Mouse (Mus musculus): ENCODE data around the gene Cnih4. TPM values are rescaled to one million over a fixed set of nuclear protein-coding genes. Genes with fewer than 3 reads are reported as not detected.

Cnih4 gene
- 43.9 TPM for polyA plus RNA-seq (2015; fragmentation: Illumina TruSeq; extraction: RNeasy Lipid Tissue Mini Kit (QIAGEN cat#74804); ENCODE audit: low read depth, low replicate concordance)

GRCm38 (mm10) chr1:181143950-181144836 lies at the start of gene Cnih4, which contains the start of gene Nvl:
Gene Cnih4 (plus strand): TSS chr1:181144693.
Gene Nvl (minus strand): TSS chr1:181144204.

DNA sequence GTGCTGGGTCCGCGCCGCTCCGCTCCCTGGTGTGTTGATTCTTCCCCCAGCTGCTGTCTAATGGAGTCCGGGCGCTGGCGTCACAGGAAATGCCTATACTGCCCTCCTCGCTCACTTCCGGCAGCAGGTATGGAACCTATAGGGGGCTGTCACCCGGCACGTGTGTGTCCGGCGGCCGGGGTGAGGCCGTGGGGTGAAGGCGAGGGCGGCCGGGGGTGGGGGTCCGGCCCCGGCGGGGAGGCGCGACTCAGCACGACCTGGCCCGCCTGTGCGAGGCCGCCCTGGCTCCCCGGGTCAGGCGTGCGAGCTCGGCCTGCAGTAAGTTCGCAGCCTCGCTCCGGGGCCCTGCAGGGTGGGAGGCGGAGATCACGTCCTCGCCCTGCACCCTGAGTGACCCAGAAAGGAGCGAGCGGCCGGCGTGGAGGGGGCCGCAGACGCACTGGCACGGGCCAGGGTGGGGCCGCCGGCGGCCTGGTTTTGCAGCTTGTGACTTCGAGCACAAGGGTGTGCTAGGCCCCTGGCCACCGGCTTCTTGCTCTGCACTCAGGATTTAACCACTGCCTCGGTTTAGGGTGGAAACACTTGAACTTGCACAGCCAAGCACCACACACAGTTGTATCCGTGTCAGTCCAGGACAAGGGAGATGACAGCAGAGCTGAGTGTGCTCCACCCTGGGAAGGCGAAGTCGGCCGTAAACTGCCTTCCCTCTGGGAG lies 67.6 kb downstream of the Cnih4 start, which contains the start of gene Wdr26:
Wdr26 (minus strand) TSS at position 82 of the 714 bp plus-strand sequence.

Other genes starting within 250 kb of the Cnih4 start
- gene Pycr2, start 240.4 kb upstream of the Cnih4 start, polyA plus RNA-seq (2015; fragmentation: Illumina TruSeq; extraction: RNeasy Lipid Tissue Mini Kit (QIAGEN cat#74804); ENCODE audit: low read depth, low replicate concordance), result 36.0 TPM
- gene Lefty1, start 209.7 kb upstream of the Cnih4 start, polyA plus RNA-seq (2015; fragmentation: Illumina TruSeq; extraction: RNeasy Lipid Tissue Mini Kit (QIAGEN cat#74804); ENCODE audit: low read depth, low replicate concordance), result 4.1 TPM
- gene Tmem63a, start 202.3 kb upstream of the Cnih4 start, polyA plus RNA-seq (2015; fragmentation: Illumina TruSeq; extraction: RNeasy Lipid Tissue Mini Kit (QIAGEN cat#74804); ENCODE audit: low read depth, low replicate concordance), result 38.9 TPM
- 26.6 TPM for gene Ephx1, start 123.8 kb upstream of the Cnih4 start, polyA plus RNA-seq (2015; fragmentation: Illumina TruSeq; extraction: RNeasy Lipid Tissue Mini Kit (QIAGEN cat#74804); ENCODE audit: low read depth, low replicate concordance)
- not detected for gene 9130409I23Rik, start 93.5 kb upstream of the Cnih4 start, polyA plus RNA-seq (2015; fragmentation: Illumina TruSeq; extraction: RNeasy Lipid Tissue Mini Kit (QIAGEN cat#74804); ENCODE audit: low read depth, low replicate concordance)
- gene Nvl, start 489 bp upstream of the Cnih4 start, polyA plus RNA-seq (2015; fragmentation: Illumina TruSeq; extraction: RNeasy Lipid Tissue Mini Kit (QIAGEN cat#74804); ENCODE audit: low read depth, low replicate concordance), result 50.2 TPM
- 52.7 TPM for gene Wdr26, start 67.3 kb downstream of the Cnih4 start, polyA plus RNA-seq (2015; fragmentation: Illumina TruSeq; extraction: RNeasy Lipid Tissue Mini Kit (QIAGEN cat#74804); ENCODE audit: low read depth, low replicate concordance)
- gene Cnih3, start 207.9 kb downstream of the Cnih4 start, polyA plus RNA-seq (2015; fragmentation: Illumina TruSeq; extraction: RNeasy Lipid Tissue Mini Kit (QIAGEN cat#74804); ENCODE audit: low read depth, low replicate concordance), result 60.8 TPM

Data from brain, adult 10 weeks (tissue).